In genomic region chr13:106936256-106937137, GRCm38 (mm10) we compare ENCODE assay signal across 8 mouse cellular contexts. TPM values are rescaled to one million over a fixed set of nuclear protein-coding genes. Genes with fewer than 3 reads are reported as not detected.
DNase-seq lines count a peak whose midpoint lies in the region; ATAC-seq lines count a peak whose summit lies in the region.

TSS of gene Ipo11 (minus strand) at chr13:106936958.

- WGBS in forebrain, embryonic 14.5 days = under 1% methylated on average over 84 of the region's 84 CpGs
- under 1% methylated on average over 83 of the region's 84 CpGs for WGBS in neural tube, embryonic 15.5 days

- no peaks in the 10 kb centered on the region for H3K27me3 ChIP-seq in forebrain, embryonic 14.5 days (replicated peaks; ENCODE audit: control insufficient read depth, insufficient read depth, low read length)
- H3K27me3 ChIP-seq in neural tube, embryonic 15.5 days (replicated peaks) = no peaks in the 10 kb centered on the region

- peak within 1 kb of the TSS; percentile 78 for H3K27ac ChIP-seq in forebrain, embryonic 14.5 days (ENCODE audit: low read depth, low read length)
- H3K27ac ChIP-seq in neural tube, embryonic 15.5 days (replicated peaks) = peak within 1 kb of the TSS; percentile 90

- intact Hi-C loops in heart, postnatal 14 days (cut with DNase I) = no loop called here

- DNase-seq in ES-CJ7 (ENCODE audit: low read depth, low spot score) = peak; percentile 95
- DNase-seq in cerebellum, adult 11 months = peak; percentile 83
- DNase-seq in forebrain, embryonic 14.5 days (ENCODE audit: low spot score) = peak; percentile 99
- peak; percentile 88 to 94 for DNase-seq in heart, postnatal 14 days
- DNase-seq in layer of hippocampus, adult 11-12 months (ENCODE audit: low spot score) = peak; percentile 92
- DNase-seq in lung, adult 18-20 months = peak; percentile 89 to 91
- DNase-seq in testis, postnatal 14 days (ENCODE audit: low spot score) = peak; percentile 93

- H3K9ac ChIP-seq in forebrain, embryonic 14.5 days (ENCODE audit: low read length) = peak within 1 kb of the TSS; percentile 87
- H3K9ac ChIP-seq in neural tube, embryonic 15.5 days (replicated peaks) = peak within 1 kb of the TSS; percentile 83

- H3K9me3 ChIP-seq in forebrain, embryonic 14.5 days (replicated peaks; ENCODE audit: control insufficient read depth, low read length) = no peaks in the 10 kb centered on the region
- H3K9me3 ChIP-seq in neural tube, embryonic 15.5 days (replicated peaks) = no peaks in the 10 kb centered on the region

- H3K4me1 ChIP-seq in forebrain, embryonic 14.5 days (ENCODE audit: control insufficient read depth, insufficient read depth, low read length) = peaks cover 5% of the 10 kb centered on the region
- peaks cover 19% of the 10 kb centered on the region for H3K4me1 ChIP-seq in neural tube, embryonic 15.5 days

- peak; percentile 97 for ATAC-seq in forebrain, embryonic 14.5 days
- peak; percentile 98 for ATAC-seq in neural tube, embryonic 15.5 days (ENCODE audit: low FRiP score)

- H3K4me2 ChIP-seq in forebrain, embryonic 14.5 days (ENCODE audit: low read length) = peak within 1 kb of the TSS; percentile 74
- peak within 1 kb of the TSS; percentile 76 for H3K4me2 ChIP-seq in neural tube, embryonic 15.5 days

- H3K36me3 ChIP-seq in forebrain, embryonic 14.5 days (ENCODE audit: control insufficient read depth, insufficient read depth, low read length) = no peaks in the 10 kb centered on the region
- H3K36me3 ChIP-seq in neural tube, embryonic 15.5 days = no peaks in the 10 kb centered on the region

- peak within 1 kb of the TSS; percentile 96 for H3K4me3 ChIP-seq in forebrain, embryonic 14.5 days (ENCODE audit: low read depth, low read length)
- H3K4me3 ChIP-seq in neural tube, embryonic 15.5 days (replicated peaks) = peak within 1 kb of the TSS; percentile 99

RNA-seq across cellular contexts. Expression of gene Ipo11, which starts in this region (rescaled TPM):
- polyA plus RNA-seq in forebrain, embryonic 14.5 days (2014; fragmentation: Nextera tagmentation; extraction: Ambion mirVana) = 46.8 and 50.6 TPM in 2 replicates
- 10 to 100 TPM; 19.5 to 21.7 TPM for total RNA-seq in heart, postnatal 14 days (2021)
- 37.9 and 41.3 TPM in 2 replicates for polyA plus RNA-seq in neural tube, embryonic 15.5 days (2015; fragmentation: Nextera tagmentation; extraction: Ambion mirVana)

Comparison
In these comparisons a context has a peak if more than half of its experiments do, and no peak if none do; other contexts are left out.
1. Peak in every context shown above with its lines: DNase-seq, ATAC-seq, H3K4me3 ChIP-seq and H3K27ac ChIP-seq.